Mouse (Mus musculus): ENCODE data around the gene Pcdh15.

The Pcdh15 gene

DNA sequence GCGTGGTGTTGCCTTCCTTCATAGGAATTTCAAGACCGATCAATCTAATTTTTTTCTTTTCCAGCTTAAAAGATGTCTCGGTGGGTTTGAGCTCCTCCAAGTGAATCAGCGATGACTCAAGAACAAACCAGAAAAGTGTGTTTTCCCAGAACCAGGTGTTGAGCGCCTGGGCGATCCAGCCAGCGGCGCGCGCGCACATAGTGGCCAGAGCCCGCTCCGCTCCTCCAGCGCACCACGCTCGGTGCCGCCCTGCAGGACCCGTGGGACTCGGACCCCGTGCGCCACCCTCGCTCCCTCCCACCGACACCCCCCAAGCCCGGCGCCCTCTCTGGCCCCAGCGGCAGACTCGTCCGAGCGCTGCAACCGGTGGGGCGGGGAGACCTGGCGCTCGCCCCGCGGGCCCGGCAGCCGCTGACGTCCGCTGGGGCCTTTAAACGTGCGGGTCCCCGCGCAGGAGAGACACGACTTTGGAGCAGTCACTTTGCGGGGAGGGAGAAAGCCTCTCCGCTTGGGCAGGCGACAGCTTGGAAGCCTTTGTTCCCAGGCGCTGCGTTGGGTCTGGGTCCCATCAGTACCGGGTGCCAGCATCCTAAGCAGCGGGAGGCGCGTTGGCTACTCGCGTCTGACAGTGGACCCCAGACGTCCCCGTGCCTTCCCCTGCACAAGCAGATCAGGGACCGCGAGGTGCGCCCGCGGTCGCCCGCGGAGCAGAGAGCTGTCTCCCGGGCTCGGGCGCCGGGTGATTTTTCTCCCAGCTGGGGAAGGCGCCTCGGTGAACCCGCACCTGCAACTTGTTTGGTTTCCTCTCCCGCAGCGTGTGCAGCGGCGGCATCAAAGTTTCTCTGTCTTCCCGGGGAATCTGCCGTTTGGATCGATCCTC, at the start of gene Pcdh15:
Gene Pcdh15, plus strand, starts transcription at position 377 of the 880 bp plus-strand sequence.
- peak; percentile 81 for DNase-seq

DNA sequence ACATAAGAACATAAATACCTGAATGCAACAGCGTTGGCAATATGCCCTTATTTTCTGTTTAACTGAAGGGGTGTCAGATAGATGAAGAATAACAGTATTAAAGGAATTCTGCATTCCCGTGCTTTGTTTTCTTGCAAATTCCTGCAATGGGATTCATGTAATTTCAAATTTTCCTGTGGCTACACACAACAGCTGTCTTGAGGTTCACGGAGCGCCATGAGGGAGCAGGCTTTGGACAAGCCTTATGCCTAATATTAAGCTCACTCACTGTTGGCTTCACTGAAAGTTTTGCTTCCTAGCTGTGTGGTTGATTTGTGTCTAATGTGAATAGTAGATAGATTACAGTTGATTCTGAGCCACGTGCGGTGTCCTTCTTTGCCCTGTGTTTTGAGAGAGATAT, 47.1 kb upstream of the Pcdh15 start:
- no peak for DNase-seq

DNA sequence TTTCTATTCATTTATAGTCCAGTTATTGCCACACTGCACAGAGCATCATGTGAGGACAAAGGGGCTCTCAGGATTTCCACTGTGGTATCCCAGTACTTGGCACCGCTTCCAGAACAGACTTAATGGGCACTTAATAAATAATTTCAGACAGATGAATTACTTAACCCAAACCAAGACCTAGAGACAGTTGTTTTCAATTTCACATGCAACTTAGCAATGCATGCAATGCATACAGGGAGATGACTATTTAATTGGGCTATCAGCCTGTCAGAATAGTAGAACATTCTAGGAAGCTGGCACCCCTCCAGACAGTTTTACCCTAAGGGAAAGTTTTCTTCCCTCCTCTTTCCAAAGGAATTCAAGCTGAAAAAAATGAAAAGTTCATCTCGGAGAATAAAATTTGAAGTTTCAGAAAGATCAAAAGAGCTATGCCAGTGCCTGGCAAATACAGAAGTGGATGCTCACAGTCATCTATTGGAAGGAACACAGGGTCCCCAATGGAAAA, 39.4 kb upstream of the Pcdh15 start:
- no peak for DNase-seq

DNA sequence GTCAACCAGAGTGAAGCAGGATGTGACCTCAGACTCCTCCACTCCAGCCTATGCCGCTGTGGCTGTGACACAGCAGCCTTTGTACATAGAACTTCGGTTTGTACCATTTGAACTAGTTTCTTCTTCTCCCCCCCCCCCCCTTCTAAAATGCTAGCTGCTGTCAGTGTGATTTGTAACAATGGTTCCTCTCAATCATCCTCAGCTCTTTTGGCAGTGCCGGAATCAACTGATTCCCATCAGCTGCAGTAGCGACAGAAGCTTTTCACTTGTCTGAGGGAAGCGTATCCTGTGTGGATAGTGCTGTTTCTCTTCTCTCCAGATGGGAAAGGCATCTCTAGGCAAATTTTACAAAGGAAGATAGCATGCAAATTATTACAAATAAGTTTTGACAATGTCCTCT, 12.4 kb upstream of the Pcdh15 start:
- DNase-seq = no peak

DNA sequence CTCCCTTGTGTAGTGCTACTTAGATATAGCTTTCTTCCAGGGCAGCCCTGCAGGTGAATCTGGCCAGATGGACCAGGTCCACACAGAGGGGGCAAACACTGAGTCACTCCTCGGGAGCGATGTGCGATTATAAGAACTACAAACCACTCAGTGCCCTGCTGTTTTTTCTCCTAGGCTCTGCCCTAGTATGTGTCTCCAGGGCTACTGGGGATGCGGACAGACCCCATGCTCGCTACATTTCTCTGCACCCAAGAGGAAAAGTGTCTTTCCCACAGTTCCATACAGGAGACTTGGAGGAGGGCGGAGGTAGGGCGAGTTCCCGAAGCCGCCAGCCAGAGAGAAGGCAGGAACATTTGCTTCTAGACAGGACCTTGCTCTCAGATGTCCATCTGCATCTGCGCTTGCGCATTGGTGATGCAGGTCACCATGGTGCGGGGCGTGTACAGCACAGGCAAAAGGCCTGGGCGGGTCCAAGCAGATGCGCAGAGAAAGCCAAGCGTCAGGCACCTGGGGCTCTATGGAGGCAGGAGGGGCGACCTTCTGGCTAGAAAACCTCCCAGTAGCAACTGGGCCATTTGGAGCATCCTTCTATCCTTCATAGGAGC, 2.5 kb upstream of the Pcdh15 start:
- DNase-seq = no peak

DNA sequence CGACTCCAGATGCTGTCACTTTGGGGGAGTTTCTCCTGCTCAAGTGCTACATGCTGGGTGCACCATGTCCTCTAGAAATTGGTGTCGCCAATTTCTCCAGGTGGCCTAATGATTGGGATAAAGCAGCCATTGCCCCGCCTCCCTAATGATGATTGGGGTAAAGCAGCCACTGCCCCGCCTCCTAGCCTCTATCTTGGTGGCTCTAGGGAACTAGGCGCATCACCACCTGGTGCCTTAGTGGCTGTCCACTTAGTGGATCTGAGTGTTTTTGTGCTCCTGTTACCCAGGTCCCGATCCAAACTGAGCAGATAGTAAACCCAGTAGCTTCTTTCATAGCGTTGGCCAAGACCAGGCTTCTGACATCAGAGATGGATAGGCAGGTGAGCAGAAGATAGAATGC, 2.0 kb upstream of the Pcdh15 start:
- DNase-seq = no peak

DNA sequence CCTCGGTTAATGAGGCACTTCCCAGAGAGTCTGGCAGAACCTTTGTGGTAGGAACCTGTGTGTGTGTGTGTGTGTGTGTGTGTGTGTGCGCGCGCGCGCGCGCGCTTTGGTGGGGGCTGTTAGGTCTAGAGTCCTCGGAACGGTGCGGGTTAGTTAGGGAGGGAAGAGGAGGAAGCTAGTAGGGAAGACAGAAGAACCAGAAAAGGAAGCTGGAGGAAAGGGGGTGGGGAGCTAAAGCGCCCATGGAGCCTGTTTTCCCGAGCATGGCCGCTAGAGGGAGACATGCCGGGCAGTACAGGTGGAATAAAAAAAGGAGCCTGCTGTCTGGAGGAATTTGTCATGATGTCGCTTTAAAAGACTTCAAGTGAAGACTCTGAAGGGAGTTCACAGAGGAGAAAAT, 1.2 kb upstream of the Pcdh15 start:
- DNase-seq = peak; percentile 89

DNA sequence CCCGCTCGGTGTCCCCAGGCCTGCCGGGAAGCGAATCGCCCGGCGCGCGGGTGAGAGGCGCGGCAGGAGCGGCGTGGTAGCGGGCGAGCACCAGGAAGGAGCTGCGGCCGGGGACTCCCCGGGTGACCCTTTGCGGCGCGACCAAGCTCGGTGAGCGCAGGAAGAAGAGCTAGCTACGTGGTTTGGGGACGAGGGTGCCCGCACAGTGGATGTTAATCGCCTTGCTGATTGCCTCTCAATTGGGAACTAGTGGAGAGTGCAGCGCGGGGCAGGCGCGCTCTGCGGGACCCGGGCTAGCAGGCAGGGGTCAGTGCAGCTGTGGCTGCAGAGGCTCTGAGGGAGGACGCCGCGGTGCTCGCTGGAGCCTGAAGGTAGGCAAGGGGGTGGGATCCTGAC, 702 bp downstream of the Pcdh15 start:
- no peak for DNase-seq

DNA sequence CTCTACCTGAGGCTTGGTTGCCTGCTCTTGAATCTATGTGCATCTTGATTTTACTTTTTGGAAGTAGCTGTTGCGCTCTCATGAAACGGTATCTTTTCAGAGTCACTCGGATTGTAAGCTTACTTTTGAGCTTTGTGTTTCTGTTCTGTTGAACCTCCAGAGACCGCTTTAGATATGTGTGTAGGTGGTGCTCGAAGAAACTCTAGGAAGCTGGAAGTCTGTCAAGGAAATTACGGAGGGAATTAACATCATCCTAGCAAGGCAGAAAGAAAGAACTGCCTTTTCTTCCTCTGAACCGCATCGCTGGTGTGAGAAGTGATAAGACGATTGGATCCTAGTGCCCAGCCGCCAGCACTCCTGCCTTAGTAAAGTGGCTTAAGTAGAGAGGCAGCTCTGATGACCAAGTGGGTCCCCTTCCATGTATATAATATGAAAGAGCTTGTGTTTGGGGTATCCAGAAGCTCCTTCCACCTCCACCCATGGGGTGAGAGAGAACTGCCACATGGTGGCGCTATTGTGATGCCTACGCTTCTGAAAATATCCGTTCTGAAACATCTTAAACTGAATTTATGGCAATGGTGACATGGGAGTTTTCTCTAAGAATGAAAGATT, 4.3 kb downstream of the Pcdh15 start:
- DNase-seq = no peak

DNA sequence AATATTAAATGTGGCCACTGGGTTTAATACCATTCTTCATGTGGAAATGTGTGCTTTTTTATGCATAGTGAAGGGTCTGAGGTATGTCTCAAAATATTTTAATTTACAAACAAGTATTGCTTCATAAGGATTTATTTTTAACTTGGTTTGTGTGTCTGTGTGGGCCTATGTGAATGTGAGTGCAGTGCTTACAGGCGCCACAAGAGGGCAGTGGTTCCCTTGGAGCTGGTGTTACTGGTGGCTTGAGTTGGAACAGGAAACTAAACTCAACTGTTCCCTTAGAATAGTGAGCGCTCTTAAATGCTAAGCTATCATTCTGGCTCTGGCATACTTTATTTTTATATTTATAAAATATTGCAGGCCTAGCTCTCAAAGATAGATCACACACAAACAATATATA, 6.8 kb downstream of the Pcdh15 start:
- DNase-seq = no peak

DNA sequence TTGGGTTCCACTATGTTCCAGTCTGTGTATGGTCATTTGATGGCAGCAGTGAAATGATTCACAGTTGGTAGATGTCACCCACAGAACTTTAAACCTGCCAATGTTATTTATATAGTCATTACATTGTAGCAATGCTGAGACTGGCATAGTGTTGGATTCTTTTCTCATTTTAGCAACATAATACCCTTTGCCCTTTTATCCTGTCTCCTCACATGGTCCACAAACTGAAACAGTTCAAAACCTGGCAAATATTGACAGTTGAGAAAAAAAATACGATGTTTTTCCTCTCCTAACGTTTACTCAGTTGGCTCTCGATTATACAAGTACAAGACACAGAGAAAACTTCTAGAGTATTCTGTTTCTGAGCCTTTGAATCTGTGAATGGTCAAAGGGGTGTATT, 38.8 kb downstream of the Pcdh15 start:
- DNase-seq = no peak

DNA sequence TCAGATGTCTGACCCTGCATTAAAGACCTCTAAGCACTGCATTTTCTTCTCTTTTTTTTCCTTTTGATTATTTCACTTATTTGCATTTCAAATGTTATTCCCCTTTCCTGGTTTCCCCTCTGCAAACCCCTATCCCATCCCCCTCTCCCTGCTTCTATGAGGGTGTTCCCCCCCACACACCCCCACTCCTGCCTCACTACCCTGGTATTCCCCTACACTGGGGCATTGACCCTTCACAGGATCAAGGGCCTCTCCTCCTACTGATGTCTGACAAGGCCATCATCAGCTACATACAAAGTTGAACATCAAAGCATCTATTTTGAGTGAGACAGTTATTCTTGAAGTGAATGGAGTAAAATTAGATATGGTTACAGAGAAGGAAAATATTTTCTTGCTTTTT, 48.4 kb downstream of the Pcdh15 start:
- no peak for DNase-seq

DNA sequence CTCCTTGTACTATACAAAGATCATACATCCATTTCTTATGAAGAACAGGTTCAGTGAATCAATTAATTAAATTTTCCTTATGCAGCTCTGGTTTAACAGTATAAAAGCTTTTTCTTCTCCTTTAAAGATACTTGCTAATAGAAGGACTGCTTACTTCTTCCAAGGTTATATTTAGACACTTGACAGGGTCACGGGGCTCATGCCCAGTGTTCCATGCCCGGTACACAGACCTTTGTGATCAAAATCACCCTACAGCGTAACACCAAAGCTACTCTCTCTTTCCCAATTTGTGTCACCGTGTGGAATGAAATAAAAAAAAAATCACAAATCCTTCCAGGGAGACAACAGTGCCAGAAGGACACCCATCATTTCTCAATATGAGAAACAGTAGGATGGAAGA, 48.8 kb downstream of the Pcdh15 start:
- DNase-seq = peak; percentile 90

DNA sequence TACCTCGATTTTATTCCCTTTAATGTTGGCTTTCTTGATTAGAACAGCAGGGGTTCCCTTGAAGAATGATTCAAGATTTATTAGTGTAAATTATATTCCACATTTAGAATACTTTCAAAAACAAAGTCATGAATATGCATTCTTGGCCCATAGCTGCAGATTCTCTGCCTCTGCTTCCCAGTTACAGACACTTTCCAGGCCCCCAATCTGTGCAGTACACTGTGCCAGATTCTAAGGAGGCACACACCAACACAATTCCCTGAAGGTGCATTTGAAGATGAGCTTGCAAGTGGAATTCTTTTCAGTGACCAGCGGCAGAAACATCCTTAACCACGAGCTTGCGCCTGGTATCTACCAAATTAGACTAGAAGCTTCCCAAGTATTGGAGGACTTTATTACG, 55.4 kb downstream of the Pcdh15 start:
- no peak for DNase-seq

DNA sequence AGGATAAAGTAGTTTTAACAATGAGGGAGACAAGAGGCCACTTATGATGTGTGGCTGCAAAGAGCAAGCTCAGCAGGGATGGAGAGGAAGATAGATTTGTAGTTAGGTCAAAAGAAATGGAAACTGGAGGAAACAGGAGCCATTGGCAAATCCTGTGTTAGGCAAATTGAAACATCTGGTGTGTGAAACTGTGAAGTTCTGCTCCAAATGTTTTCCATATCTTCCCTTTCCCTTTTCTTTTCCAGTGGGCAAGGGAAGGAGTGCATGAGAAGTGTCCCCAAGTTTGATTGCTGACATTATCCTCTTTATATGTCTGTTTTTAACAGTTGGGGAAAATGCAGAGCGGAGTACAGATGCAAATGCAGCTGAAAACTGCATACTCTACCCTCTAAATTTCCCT, 62.6 kb downstream of the Pcdh15 start:
- DNase-seq = no peak

DNA sequence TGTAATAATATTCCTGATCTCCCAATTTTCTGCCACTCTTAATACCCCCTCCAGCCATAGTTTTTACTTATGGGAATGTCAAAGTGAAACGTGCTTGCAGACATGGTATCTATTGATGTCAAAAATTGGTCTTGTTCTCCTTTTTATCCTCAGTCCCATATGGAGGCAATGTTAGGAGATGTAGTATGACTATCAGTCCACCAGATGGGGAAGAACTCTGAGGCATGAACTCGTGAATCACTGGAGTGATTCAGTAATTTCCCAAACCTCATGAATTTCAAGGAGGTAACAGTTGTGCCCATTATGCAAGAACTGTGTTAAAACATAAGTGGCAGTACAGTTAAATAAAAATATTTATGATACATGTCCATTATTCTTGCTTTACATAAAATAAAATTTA, 116.9 kb downstream of the Pcdh15 start:
- DNase-seq = no peak

DNA sequence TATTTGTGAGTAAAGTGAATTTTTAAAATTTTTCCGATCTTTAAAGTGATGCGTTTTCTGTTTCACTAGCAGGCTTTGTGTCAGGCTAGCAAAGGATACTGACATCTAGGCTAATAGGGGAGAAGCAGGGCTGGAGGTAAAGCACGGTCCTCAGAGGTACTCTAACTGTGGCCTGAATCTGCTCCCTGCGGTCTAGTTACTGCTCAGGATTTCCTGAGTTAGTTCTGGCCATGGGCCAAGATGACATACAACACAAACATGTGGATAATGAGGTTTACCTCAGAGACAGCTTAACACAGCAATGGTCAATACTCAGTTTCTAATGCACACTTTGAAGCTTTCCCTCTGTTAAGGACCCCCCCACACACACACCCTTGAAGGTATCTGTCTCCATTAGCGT, 143.2 kb downstream of the Pcdh15 start:
- no peak for DNase-seq

DNA sequence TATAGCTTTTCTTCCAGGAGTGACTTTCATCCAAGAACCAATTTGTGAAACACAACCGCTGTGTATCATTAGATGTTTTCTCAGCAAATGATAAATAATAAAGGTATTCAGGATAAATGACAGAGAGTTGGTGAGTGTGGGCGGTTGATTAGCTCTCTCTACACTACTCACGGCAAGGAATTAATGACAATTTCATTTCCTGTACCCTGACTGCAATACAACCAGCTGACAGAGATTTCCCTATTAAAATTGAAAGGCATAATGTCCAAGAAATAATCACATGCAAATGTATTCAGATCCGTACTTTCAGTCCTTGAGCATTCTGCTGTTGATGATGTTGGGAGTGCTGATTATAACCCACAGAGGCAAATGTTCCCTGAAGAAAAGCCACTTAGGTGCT, 181.3 kb downstream of the Pcdh15 start:
- DNase-seq = no peak

DNA sequence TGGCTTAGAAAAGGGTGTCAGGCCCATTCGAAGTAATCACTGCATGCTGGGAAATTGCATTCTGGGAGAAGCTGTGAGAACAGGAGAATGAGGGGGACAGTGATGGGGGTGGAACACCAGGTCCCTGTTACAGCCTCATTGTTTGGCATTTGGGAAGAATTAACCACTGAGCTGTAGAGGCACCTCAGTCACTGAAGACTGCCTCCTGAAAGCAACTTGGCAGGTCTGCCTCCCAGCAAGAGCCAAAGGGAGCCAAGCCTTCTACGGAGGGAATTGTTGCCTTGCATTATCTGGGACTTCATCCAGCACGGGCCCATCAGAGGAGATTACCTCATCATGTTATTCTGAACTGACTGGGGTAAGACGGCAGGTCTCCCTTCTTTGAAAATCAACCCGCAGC, 197.3 kb downstream of the Pcdh15 start:
- peak; percentile 89 for DNase-seq

DNA sequence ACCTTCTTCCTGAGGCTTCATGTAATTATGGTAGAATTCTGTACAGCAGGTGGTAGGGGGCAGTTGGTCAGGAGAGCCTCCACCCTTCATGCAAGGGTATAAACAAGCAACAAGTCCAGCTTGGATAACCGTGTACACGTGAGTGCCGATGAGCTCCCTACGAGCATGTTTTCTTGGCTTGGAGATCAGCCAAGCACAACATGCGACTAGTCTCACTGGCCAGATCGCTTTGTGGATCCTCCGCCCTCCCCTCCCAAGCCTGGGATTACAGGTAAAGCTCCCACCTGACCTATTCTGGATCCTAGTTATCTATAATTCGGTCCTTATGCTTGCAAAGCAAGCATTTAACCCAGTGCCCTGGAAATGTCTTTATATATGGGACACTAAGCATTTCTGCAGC, 202.8 kb downstream of the Pcdh15 start:
- DNase-seq = no peak

DNA sequence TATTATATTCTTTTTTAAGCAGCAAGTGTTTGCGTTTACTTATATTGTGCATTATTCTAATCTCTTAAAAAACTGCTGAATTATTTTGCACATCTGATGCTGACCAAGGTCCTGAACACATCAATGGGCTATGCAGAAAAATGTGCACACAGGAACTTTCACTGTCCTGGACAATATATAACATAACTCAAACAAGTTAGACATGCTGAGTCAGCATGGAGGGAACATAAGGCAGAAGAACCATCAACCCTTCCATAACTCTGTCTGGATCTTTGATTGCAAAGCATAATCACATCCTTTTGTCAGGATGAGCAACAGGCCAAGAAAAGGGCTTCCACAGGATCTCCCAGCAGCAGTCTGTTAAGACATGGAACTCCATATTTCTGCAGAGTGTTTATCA, 207.5 kb downstream of the Pcdh15 start:
- DNase-seq = peak; percentile 48

DNA sequence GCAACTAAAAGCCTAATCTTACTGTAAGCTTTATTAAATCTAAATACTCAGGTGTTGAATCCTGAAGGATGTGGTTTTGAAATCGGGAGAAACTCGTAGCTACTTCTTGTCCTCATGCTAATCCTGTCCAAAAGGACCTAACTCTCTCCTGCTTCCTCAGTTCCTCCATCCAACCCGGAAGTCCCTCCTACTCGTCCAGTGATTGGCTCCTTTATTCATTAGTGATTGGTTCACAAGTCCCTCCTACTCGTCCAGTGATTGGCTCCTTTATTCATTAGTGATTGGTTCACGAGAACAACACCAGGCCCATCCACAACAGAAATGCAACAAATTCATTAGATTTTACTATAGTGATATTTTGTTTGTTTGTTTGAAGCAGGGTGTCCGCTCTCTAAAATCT, 227.7 kb downstream of the Pcdh15 start:
- no peak for DNase-seq

DNA sequence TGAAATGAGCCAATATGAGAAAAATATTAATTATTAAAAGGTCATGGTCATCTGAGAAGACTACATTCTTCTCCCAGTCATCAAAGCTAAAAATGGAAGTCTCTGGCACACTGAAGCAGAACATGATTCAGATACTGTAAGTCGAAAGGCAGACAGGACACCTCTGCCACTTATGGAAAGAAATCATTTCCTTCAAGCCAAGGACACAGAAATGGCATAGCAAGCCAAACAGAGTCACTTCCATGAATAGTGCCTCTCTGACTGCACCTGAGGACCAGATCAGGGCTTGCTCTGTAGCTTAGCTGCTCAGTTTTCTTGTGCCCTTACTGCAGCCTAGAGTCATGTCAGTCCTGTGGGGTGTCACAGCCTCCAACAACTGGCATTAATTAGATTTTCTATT, 234.3 kb downstream of the Pcdh15 start:
- DNase-seq = peak; percentile 85

DNA sequence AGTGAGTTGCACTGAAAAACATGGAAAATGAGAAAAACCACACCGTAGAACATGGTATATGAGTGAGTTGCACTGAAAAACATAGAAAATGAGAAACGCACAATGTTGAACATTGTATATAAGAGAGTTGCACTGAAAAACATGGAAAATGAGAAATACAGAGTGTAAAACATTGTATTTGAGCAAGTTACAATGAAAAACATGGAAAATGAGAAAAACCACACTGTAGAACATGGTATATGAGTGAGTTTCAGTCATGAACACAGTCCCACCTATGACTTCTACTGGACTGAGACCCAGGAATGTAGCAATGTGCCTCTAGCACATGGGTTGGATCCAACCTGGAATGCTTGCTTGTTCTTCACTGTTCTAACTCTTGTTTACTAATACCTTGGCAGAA, 279.9 kb downstream of the Pcdh15 start:
- no peak for DNase-seq
